Mouse (Mus musculus) midbrain, embryonic 15.5 days (tissue): Measurements from ENCODE around the gene Sapcd1. TPM values are rescaled to one million over a fixed set of nuclear protein-coding genes. Genes with fewer than 3 reads are reported as not detected.

Source experiments
- ATAC-seq: fragments of 200-750 bp; cut with Nextera tagmentation; replicated peaks from 2 replicates; pipeline ENCODE4 v1.8.0; 2017; ENCODE audit warnings: moderate TSS enrichment
- H3K27ac ChIP-seq: fragments of 300-500 bp; sonication (generic); 2 replicates; pipeline ENCODE4 v1.5.1; 2015; ENCODE audit warnings: mild to moderate bottlenecking, inconsistent platforms
- H3K27me3 ChIP-seq: fragments of 300-500 bp; sonication (generic); replicated peaks from 2 replicates; pipeline ENCODE4 v1.6.1; 2015; ENCODE audit warnings: inconsistent platforms
- H3K36me3 ChIP-seq: fragments of 300-500 bp; sonication (generic); replicated peaks from 2 replicates; pipeline ENCODE4 v1.6.1; 2015; ENCODE audit warnings: inconsistent platforms
- H3K4me1 ChIP-seq: fragments of 300-500 bp; sonication (generic); 2 replicates; pipeline ENCODE4 v1.6.1; 2015; ENCODE audit warnings: inconsistent platforms
- H3K4me2 ChIP-seq: fragments of 300-500 bp; sonication (generic); 2 replicates; pipeline ENCODE4 v1.6.1; 2015; ENCODE audit warnings: inconsistent platforms, mild to moderate bottlenecking, moderate library complexity
- H3K4me3 ChIP-seq: fragments of 300-500 bp; sonication (generic); 2 replicates; pipeline ENCODE4 v1.5.1; 2015; ENCODE audit warnings: mild to moderate bottlenecking, inconsistent platforms
- H3K9ac ChIP-seq: fragments of 300-500 bp; sonication (generic); 2 replicates; pipeline ENCODE4 v1.6.1; 2015; ENCODE audit warnings: mild to moderate bottlenecking, inconsistent platforms
- H3K9me3 ChIP-seq: fragments of 300-500 bp; sonication (generic); 2 replicates; pipeline ENCODE4 v1.6.1; 2016; ENCODE audit warnings: inconsistent platforms
- WGBS: fragments of 180-500 bp; shearing (Covaris S2); methylation state at CpG from one replicate; pipeline ENCODE4 v1.1.7; 2015; ENCODE audit warnings: mixed read lengths; 5-methylcytosine and 5-hydroxymethylcytosine counted together
- polyA plus RNA-seq: library from polyadenylated mRNA; unstranded; fragments of >200 nt; fragmentation: Nextera tagmentation; extraction: Ambion mirVana; gene quantifications from 2 replicates; pipeline ENCODE4 v1.2.1, GENCODE M21; 2015

Sapcd1 gene
- polyA plus RNA-seq, 1 experiment from 2014 or later = 2.7 TPM

DNA sequence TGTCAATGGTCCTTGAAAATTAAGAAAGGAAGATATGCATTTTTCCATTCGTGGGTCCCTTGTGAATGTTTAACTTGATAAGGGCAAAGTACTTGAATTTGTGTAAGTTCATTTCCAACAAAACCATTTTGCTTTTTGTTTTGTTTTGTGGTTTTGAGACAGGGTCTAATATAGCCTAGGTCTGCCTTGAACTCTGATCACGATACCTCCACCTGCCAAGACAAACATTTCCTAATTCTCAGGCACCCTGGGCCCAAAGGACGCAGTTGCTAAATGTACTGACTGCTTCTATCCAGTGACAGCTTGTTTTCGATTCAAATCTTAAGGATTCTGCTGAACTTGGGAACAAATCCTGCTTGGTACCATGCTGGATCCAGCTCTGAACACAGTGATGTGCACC, 48.2 kb downstream of the Sapcd1 start:
- Histone ChIP-seq H3K9me3 (no peaks in the 10 kb centered on the region), H3K4me2 (no peak overlapping the region), H3K4me3 (no peak overlapping the region), H3K9ac (no peak overlapping the region), H3K27me3 (no peaks in the 10 kb centered on the region), H3K27ac (no peak overlapping the region), H3K36me3 (no peaks in the 10 kb centered on the region), H3K4me1 (peaks cover 23% of the 10 kb centered on the region)
- ATAC-seq = no peak
- 94% methylated on average over 4 of the region's 4 CpGs for WGBS

DNA sequence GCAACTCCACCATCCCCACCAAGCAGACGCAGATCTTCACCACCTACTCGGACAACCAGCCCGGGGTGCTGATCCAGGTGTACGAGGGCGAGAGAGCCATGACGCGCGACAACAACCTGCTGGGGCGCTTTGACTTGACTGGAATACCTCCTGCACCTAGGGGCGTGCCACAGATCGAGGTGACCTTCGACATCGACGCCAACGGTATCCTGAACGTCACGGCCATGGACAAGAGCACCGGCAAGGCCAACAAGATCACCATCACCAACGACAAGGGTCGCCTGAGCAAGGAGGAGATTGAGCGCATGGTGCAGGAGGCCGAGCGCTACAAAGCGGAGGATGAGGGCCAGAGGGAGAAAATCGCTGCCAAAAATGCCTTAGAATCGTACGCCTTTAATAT, 49.6 kb downstream of the Sapcd1 start:
- 90% methylated on average over 27 of the region's 27 CpGs for WGBS
- no peak overlapping the region for H3K9ac ChIP-seq
- H3K27me3 ChIP-seq = no peaks in the 10 kb centered on the region
- H3K4me1 ChIP-seq = peaks cover 23% of the 10 kb centered on the region
- no peak for ATAC-seq
- H3K4me3 ChIP-seq = no peak overlapping the region
- H3K36me3 ChIP-seq = no peaks in the 10 kb centered on the region
- H3K27ac ChIP-seq = no peak overlapping the region
- no peak overlapping the region for H3K4me2 ChIP-seq
- H3K9me3 ChIP-seq = no peaks in the 10 kb centered on the region

GRCm38 (mm10) chr17:34977000-34977399, 50.8 kb downstream of the Sapcd1 start:
- ATAC-seq = no peak
- Histone ChIP-seq H3K27ac (no peak overlapping the region), H3K4me2 (no peak overlapping the region), H3K27me3 (no peaks in the 10 kb centered on the region), H3K36me3 (no peaks in the 10 kb centered on the region), H3K4me1 (peaks cover 19% of the 10 kb centered on the region), H3K9ac (no peak overlapping the region), H3K9me3 (no peaks in the 10 kb centered on the region), H3K4me3 (no peak overlapping the region)
- 94% methylated on average over 20 of the region's 20 CpGs for WGBS

Other genes starting within 250 kb of the Sapcd1 start
- gene Cyp21a1, start 223.5 kb downstream of the Sapcd1 start, polyA plus RNA-seq = not detected in 2 replicates
- 41.2 and 50.4 TPM in 2 replicates for gene Stk19, start 191.1 kb downstream of the Sapcd1 start, polyA plus RNA-seq
- 75.0 and 79.1 TPM in 2 replicates for gene Dxo, start 191.0 kb downstream of the Sapcd1 start, polyA plus RNA-seq
- gene Skiv2l, start 177.8 kb downstream of the Sapcd1 start, polyA plus RNA-seq = 67.4 and 73.8 TPM in 2 replicates
- 76.3 and 82.3 TPM in 2 replicates for gene Nelfe, start 177.6 kb downstream of the Sapcd1 start, polyA plus RNA-seq
- 2.6 and 3.3 TPM in 2 replicates for gene Cfb, start 165.5 kb downstream of the Sapcd1 start, polyA plus RNA-seq
- gene Zbtb12, start 148.5 kb downstream of the Sapcd1 start, polyA plus RNA-seq = 17.4 and 17.5 TPM in 2 replicates
- gene Gm20547, start 146.0 kb downstream of the Sapcd1 start, polyA plus RNA-seq = 0.18 TPM in 1 of 2 replicates, not detected in the other
- 2.1 and 3.1 TPM in 2 replicates for gene C2, start 129.8 kb downstream of the Sapcd1 start, polyA plus RNA-seq
- 113 and 119 TPM in 2 replicates for gene Ehmt2, start 129.5 kb downstream of the Sapcd1 start, polyA plus RNA-seq
- not detected in 2 replicates for gene Slc44a4, start 113.5 kb downstream of the Sapcd1 start, polyA plus RNA-seq
- gene Neu1, start 96.8 kb downstream of the Sapcd1 start, polyA plus RNA-seq = 36.1 and 41.1 TPM in 2 replicates
- gene Hspa1b, start 68.8 kb downstream of the Sapcd1 start, polyA plus RNA-seq = 0.24 and 0.31 TPM in 2 replicates
- not detected in 2 replicates for gene Gm20481, start 58.1 kb downstream of the Sapcd1 start, polyA plus RNA-seq
- gene Hspa1a, start 55.9 kb downstream of the Sapcd1 start, polyA plus RNA-seq = 12.7 and 13.3 TPM in 2 replicates
- gene Hspa1l, start 55.3 kb downstream of the Sapcd1 start, polyA plus RNA-seq = 1.2 and 1.5 TPM in 2 replicates
- 103 and 111 TPM in 2 replicates for gene Lsm2, start 46.2 kb downstream of the Sapcd1 start, polyA plus RNA-seq
- gene Vars, start 27.0 kb downstream of the Sapcd1 start, polyA plus RNA-seq = 63.1 and 70.2 TPM in 2 replicates
- gene Vwa7, start 11.4 kb downstream of the Sapcd1 start, polyA plus RNA-seq = 0.06 and 0.15 TPM in 2 replicates
- 1.6 and 3.3 TPM in 2 replicates for gene Msh5, start 18.7 kb upstream of the Sapcd1 start, polyA plus RNA-seq
- gene Clic1, start 21.9 kb upstream of the Sapcd1 start, polyA plus RNA-seq = 62.4 and 72.1 TPM in 2 replicates
- 337 and 380 TPM in 2 replicates for gene Ddah2, start 31.0 kb upstream of the Sapcd1 start, polyA plus RNA-seq
- gene Ly6g6c, start 37.4 kb upstream of the Sapcd1 start, polyA plus RNA-seq = 0.31 TPM in 1 of 2 replicates, not detected in the other
- gene Mpig6b, start 38.2 kb upstream of the Sapcd1 start, polyA plus RNA-seq = 0.21 and 0.43 TPM in 2 replicates
- 0.21 and 0.32 TPM in 2 replicates for gene Ly6g6e, start 48.9 kb upstream of the Sapcd1 start, polyA plus RNA-seq
- 1.9 and 2.5 TPM in 2 replicates for gene Ly6g6d, start 50.0 kb upstream of the Sapcd1 start, polyA plus RNA-seq
- not detected in 2 replicates for gene Ly6g6f, start 57.6 kb upstream of the Sapcd1 start, polyA plus RNA-seq
- gene Abhd16a, start 61.2 kb upstream of the Sapcd1 start, polyA plus RNA-seq = 105 and 113 TPM in 2 replicates
- gene Ly6g5c, start 80.3 kb upstream of the Sapcd1 start, polyA plus RNA-seq = not detected in 2 replicates
- 1.1 and 2.2 TPM in 2 replicates for gene Ly6g5b, start 87.4 kb upstream of the Sapcd1 start, polyA plus RNA-seq
- 25.9 and 28.9 TPM in 2 replicates for gene Gpank1, start 93.4 kb upstream of the Sapcd1 start, polyA plus RNA-seq
- gene Csnk2b, start 94.0 kb upstream of the Sapcd1 start, polyA plus RNA-seq = 316 and 319 TPM in 2 replicates
- gene D17H6S53E, start 98.4 kb upstream of the Sapcd1 start, polyA plus RNA-seq = 8.3 and 9.6 TPM in 2 replicates
- 0.56 and 1.4 TPM in 2 replicates for gene Apom, start 104.0 kb upstream of the Sapcd1 start, polyA plus RNA-seq
- gene Bag6, start 107.2 kb upstream of the Sapcd1 start, polyA plus RNA-seq = 82.9 and 83.4 TPM in 2 replicates
- gene Prrc2a, start 136.9 kb upstream of the Sapcd1 start, polyA plus RNA-seq = 188 and 203 TPM in 2 replicates
- gene Aif1, start 148.1 kb upstream of the Sapcd1 start, polyA plus RNA-seq = 7.3 and 8.2 TPM in 2 replicates
- 7.6 and 9.2 TPM in 2 replicates for gene Lst1, start 160.4 kb upstream of the Sapcd1 start, polyA plus RNA-seq
- 0.58 and 0.78 TPM in 2 replicates for gene Ltb, start 166.4 kb upstream of the Sapcd1 start, polyA plus RNA-seq
- gene Tnf, start 174.0 kb upstream of the Sapcd1 start, polyA plus RNA-seq = not detected in 2 replicates
- 0.32 and 0.69 TPM in 2 replicates for gene Lta, start 177.3 kb upstream of the Sapcd1 start, polyA plus RNA-seq
- 1.6 TPM in 1 of 2 replicates, not detected in the other for gene Gm16181, start 192.8 kb upstream of the Sapcd1 start, polyA plus RNA-seq
- 94.4 and 100 TPM in 2 replicates for gene Atp6v1g2, start 205.6 kb upstream of the Sapcd1 start, polyA plus RNA-seq
- gene Nfkbil1, start 207.8 kb upstream of the Sapcd1 start, polyA plus RNA-seq = 11.7 and 11.8 TPM in 2 replicates
- 379 and 391 TPM in 2 replicates for gene Ddx39b, start 213.7 kb upstream of the Sapcd1 start, polyA plus RNA-seq
- 93.4 and 105 TPM in 2 replicates for gene H2-D1, start 234.7 kb upstream of the Sapcd1 start, polyA plus RNA-seq